Mouse (Mus musculus) thymus, postnatal 36 days (tissue): ENCODE measurements around the gene Aco2.

ENCODE experiments used
- DNase-seq, 2 experiments: peaks; one replicate each; pipeline ENCODE4 v3.0.0; 2022; ENCODE audit warnings: mixed read lengths in 2 of 2

The Aco2 gene

DNA sequence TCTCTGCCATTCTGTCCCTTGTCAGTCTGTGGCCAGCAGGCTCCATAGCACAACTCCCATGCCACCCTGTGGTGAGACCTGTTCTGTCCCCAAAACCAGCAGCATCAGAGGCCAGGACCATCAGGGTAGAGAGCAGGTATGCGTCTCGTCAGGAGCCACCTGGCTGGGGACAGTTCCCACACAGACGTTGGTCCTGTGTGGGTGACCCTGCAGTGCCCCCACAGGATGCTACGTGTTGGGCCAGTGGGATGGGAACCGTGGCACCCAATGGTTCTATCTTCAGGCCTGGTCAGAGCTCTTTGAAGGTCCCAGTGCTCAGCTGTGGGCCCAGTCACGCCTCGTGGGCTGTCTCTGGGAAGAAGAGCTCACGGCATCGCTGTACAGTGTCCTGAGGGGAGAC is 79.0 kb downstream of the Aco2 start:
- no peak for DNase-seq

DNA sequence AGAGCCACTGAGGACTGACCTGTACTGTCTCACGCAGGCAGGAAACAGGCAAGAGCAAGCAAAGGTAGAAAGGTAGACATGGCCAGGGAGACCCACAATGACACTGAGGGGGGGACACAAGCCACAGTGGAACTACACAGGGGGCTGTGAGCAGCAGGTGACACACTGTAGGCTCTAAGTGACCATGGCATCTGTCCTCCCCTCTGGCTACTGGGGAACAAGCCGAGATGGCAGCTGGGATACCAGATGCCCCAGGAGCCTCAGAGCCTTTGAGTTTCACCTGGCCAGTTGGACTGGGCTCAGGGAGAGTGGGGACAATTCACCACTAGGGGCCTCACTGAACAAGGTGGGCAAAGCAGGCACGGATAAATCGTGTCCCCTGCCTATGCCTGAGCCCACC is 80.2 kb downstream of the Aco2 start:
- DNase-seq, result no peak

DNA sequence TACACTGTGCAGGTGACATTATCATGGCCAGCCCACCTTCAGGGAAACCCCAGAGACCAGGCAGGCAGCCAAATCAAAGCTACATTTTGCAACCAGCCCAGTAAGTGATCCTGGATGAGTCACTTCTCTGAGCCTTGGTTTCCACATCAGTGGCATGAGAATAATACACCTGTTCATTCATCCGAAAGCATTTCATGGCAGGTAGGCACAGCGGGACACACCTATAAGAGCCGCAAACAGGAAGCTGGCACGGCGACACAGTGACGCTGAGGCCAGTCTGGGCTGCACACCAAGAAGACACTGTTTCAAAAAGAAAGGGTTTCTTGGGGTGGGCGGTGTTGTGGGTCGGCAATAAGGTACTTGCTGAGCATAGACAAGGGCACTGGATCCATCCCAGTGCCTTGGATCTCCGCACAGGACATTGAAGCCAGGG is 82.1 kb downstream of the Aco2 start:
- no peak for DNase-seq

DNA sequence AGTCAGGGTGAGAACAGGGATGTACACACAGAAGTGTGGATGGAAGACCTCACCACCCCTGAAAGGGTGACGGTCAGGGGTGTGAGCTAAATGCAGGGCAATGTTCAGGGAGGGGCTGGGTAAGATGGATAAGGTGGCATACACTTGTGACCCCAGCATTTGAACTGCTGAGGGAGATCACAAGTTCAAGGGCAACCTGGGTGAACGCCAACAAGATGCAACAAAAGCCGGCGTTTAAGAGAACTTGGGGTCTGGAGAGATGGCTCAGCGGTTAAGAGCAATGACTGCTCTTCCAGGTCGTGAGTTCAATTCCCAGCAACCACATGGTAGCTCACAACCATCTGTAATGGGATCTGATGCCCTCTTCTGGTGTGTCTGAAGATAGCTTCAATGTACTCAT is 82.6 kb downstream of the Aco2 start:
- DNase-seq, result no peak

DNA sequence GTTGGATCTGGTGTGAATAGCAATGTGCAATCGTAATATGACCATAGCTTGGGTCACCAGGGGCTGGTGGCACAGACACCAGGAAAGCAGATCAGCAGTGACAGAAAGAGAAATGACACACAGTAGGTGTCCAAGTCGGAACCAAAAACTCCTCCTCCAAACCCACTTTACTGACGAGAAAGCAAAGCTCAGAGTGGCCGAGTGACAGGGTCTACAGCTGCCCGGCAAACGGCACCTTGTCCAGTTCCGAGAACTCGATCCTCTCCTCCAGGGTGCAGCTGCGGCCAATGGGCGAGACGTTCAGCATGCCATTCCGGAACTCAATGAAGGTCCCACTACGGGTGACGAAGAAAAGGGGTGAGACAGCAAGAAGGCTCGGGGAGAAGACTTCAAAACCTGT is 83.3 kb downstream of the Aco2 start:
- DNase-seq, result no peak

DNA sequence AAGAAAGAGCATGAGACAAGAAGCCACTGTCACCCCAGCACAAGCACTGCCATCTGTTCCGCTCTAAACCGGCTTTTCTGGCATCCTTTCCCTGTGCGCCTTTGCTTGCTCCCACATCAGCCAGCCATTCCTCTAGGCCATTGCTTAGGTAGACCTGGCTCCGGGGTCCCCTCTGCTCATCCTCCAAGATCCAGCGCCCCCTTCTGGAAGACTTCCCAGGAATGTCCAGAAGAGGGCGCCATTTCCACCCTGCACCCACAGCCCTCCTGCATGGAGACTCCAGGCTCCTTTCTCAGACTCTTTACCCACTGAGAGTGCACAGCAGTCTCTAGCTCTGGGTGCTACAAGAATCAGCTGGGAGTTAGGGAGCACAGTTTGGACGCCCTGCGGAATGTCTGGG is 84.3 kb downstream of the Aco2 start:
- DNase-seq, result peak; percentile 58 to 62

DNA sequence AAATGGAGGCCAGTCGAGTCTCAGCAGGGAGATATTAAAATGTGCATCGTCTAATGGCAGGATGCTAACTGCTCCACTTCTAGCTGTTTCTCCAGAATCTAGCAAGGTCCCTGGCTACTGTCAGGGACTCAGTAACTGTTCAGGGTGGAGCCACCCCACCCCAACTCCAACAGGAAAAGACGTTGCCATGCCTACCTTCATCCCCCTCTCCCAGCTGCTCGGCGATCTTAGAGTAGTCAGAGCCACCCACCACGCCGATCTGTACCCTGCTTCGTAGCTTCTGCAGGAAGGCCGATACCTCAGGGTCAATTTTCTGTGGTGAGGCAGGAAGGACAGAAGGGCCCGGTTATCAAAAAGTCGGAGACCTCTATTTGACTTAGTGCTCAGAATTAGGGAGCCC is 85.5 kb downstream of the Aco2 start:
- no peak for DNase-seq

DNA sequence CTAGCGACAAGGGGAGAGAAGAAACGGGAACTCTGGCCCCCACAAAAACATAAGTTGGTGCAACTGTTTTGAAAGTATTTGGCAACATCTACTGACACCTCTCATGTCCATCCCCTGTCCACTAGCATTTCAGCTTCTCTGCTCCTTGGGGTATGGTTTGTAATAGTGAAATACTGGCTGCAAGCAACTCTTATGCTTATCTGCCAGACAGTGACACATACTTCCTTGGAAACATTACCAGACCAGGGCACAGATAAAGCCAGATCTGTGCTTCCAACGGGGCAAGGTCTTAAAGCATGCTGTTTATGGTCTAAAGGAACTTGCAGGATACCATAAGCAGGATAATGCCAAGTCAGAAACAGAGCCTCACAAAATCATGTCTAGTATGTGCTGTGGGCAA is 86.8 kb downstream of the Aco2 start:
- DNase-seq, result no peak

DNA sequence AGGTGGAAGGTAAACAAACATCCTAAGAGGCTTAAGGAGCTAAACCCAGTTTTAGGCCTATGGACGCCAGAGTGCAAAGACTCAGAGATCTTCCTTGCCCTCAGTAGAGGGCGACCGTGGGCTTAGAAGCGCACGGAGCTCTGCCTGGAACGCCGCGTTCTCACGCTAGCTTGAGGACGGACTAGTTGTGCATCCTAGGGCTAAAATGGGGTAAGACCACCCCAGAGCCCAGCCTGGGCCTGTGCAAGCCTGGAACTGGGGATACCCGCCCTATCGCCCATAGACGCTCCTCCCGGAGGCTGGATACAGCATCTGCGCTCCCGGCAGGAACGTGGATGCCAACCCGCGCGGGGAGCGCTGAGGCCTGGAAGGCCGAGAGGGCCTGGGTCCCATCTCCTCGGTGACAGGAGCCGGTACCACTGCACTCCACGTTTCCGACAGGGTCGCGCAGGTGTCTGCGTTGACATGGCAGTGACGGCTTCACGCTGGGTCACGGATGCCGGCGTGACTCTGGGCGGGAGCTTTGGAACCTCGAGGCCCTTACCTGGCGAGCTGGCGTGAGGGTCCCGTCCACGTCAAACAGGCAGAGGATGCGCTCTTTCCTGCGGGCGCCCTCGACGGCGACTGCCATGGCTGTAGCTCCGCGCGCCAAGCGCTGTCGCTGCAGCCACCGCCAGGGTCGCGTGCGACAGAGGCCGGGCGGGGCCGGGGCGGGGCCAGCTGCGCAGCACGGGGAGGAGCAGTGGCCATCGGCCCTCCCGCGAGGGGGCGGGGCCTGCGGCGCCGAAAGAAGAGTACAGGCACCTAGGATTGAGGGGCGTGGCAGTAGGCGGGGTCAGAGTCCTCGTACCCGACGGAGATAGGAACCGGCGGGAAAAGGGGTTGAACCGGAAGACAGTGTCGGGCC is 88.3 kb downstream of the Aco2 start, which contains the start of gene Pmm1:
Gene Pmm1 (minus strand): TSS at position 760 of the 907 bp plus-strand sequence.
- DNase-seq, result peak; percentile 100

DNA sequence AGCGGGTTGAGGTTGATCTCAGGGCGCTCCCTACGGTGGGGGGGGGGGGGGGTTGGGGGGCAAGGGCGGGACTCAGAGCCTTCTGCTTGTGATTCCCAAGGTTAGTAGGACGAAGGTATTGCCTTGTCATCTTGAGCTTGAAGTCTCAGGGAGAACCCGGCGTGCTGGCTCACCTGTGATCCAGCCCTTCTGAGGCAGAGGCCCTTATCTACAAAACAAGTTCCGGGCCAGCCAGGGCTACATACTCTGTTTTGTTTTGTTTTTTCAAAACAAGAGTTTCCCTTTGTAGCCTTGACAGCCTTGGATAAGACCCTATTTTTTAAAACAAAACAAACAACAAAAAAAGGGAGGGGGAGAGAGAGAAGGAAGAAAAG is 89.0 kb downstream of the Aco2 start:
- no peak for DNase-seq

DNA sequence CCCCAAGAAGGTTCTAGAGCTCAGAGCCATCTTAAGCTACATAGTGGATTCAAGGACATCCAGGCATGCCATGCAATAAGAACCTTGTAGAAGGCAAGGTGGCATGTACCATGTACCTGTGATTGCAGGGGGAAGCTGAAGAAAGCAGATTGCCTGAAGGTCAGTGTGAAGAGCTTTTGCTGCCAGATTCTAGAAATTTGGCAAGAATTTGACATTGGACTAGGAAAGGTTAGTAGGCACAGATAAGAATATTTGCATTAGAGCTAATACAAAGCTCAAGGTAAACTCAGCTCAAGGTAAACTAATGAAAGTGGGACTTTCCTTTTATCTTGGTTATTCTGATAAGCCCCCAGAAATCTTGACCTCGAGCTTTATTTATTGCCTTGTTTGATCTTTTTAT is 92.2 kb downstream of the Aco2 start:
- no peak for DNase-seq
